Mouse (Mus musculus): ENCODE results near the gene Piwil1.
"Not testable (repeated sequence)": the region's sequence is repeated elsewhere in the genome, so short reads cannot be mapped to it uniquely, and the experiment has no call there.

Piwil1 gene

DNA sequence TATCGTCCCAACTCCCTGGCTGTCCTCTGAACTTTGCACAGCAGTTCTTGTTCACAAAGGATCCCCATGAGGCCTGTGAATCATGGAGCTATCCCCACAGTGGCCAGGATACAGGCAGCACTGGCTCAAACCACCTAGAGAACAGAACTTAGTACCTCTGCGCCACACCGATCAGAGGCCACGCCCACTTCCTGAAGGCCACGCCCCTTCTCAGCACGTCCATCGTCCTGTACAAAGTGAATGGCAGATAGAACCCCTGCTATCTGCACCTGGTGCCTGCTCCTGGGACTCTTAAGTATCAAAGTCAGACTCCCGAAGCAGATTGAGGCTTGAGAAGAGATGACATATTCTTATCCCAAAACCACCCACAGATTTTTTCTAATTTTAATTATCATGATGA, 8.3 kb downstream of the Piwil1 start:
- DNase-seq (ENCODE audit: low spot score): no peak

DNA sequence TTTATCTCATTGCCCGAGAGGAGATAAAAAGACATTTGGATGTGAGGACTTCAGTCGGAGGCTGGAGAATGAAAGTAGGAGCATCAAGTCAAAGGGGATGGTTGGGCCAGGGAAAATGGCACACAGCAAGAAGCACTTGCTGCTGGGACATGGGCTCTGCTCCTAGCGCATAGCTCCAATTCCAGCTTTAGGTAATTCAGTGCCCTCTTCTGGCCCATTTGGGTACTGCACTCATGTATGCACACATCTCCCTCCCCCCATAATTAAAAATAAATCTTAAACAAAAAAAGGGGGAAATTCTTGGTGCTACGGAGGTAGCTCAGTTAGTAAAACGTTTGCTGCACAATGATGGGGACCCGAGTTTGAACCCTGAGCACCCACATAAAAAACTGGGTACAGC, 9.5 kb downstream of the Piwil1 start:
- DNase-seq (ENCODE audit: low spot score): no peak

DNA sequence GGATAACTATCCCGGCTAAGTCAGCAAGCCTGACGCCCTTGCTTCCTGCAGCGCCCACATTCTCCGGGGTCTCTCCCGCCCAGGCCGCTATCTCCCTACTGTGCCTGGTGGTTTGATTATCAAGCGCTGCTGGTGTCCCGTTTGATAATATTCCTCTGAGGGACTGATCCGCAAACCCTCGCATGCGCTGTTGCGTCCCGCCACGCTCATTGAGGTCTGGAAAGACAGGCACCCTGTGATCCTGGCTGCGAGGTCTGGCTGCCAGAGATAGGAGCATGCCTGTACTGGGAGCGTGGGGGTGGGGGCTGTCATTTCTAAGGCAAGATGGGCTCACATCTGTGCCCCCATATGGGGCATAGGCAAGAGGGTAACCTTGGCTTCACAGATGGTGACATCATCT, 12.8 kb downstream of the Piwil1 start:
- DNase-seq (ENCODE audit: low spot score): no peak

DNA sequence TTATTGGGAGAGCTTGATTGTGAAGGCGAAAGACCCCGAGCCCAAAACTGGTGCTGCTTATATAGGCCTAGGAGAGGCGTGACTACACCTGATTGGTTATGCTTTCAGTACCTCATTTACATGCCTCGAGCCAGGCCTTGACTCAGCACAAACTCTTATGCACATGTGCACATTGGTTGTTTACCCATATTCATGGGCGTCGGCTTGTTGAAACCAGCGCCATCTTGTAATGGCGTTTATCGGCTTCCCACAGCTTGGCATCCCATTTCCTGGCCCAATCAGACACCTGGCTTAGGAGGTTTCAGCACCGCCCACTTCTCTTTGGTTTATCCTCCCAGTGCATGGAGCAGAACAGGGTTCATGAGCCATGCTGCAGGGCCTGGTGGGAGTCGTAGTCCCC, 18.1 kb downstream of the Piwil1 start:
- DNase-seq (ENCODE audit: low spot score): not testable (repeated sequence)

DNA sequence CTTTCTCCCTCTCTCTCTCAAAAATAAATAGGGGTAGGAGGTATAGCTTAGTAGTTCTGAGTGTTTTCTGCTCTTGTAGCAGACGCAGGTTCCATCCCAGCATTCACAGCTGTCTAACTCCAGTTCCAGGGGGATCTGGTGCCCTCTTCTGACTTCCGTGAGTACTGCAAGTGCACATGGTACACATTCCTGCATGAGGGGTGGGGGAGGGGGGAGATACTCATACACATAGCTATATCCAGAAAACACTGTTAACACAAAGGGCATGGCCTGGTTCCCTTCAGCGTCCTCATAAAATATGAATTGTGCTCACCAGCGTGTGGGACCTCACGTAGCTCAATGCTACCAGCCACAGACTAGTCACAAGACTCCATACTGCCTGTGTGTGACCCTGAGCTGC, 27.0 kb downstream of the Piwil1 start:
- no peak for DNase-seq (ENCODE audit: low spot score)

DNA sequence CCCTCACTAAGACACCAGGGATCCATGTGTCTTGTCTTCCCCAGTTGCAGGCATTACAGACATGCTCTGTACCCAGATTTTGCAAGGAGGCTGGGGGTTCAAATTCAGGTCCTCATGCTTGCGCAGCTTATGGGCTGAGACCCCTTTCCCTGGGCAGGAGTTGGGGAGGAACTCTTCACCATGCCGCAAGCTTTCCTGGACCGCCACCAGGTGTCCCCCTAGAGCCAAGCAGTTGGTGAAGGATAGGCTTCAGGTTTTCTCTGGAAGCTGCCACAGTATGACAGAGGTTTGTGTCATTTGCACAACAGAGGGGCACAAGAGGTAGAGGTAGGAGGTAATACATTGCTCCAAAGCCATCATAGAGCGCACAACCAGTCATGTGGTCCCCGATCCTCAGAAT, 28.3 kb downstream of the Piwil1 start:
- peak; percentile 2 for DNase-seq (ENCODE audit: low spot score)

DNA sequence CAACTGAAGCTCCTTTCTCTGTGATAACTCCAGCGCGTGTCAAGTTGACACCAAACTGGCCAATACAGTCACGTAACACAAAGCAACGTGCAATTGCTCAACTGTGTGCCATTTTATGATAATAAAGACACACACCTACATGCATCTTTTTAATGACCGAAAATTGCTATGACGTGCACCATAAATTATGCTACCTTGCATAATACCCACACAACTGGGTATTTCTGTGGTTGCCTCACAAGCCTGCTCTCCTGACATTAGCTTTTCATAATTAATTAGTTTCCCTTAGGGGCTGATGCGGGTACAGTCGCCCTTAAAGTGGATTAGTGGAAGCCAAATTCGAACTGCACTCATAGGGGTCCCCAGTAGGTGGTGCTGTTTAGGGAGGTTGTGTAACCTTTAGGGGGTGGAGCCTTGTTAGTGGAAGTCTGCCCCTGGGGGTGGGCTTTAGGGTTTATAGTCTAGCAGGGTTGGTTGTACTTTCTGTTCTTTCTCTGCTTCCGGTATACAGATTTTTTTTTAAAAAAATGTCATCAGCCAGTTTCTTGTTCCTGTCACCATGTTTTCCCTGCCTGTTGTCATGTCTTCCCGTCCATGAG, 30.2 kb downstream of the Piwil1 start:
- no peak for DNase-seq (ENCODE audit: low spot score)

DNA sequence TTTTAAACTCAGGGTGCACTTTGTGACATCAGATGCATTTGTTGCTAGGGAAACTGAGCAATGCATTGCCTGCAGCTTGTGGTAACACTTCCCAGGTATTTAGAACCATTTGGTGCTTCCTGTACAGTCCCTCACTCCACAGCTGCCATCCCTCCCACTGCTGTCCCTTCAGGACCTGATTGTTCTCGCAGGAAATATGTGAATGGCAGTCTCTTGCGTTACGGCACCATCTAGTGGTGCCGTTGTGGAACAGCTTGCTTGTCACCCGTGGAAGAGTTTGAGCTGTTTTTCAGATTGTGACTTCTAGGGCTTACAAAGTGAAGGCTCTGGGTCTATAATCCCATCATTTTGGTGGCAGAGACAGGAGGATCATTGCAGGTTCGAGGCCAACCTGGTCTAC, 31.6 kb downstream of the Piwil1 start:
- DNase-seq (ENCODE audit: low spot score): peak; percentile 21

DNA sequence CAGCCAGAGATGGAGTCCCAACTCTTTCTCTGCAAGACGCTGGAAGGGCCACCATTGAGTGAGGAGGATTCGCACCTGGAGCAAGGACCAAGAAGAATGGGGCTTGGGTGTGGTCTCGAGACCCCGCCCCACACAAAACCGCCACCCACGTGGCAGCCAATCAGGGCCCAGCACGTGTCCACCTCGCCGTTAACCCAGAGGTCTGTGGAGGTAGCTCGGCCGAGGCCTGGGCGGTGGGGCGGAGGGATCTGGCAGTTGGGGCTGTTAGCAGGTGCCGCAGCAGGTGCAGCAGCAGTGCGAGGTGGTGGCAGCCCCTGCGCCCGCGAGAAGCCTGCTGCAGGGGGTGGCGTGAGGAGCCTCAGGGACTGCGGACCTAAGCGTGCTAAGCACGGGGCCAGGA, 33.6 kb downstream of the Piwil1 start:
- no peak for DNase-seq (ENCODE audit: low spot score)

DNA sequence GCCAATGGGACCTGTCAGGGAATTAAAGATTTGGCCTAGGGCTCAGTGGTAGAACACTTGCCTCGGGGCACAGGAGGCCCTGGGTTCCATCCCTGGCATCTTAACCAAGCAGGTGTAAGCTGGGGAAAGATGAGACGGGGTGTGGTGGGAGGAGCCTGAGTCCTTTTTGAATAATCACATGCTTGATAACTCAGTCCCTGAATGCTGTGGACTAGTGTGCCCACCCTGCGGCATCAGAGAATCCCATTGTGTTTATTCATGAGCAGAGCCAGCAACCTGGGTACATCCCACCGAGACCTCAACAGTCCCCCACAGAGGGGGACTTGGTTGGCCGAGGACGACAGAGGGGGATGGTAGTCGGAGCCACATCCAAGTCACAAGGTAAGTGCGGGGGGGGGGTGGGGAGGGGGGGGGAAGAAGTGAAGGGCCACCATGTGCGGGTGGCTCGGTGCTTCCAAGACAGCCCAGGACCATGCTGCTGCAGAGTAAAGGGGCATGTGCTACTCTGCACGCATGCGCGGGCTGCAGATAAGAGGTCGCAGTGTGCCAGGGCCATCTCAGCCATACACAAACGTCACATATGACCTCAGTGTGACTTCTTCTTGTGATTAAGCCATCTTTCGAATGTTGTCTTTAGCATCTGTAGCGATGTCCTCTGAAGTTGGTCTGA, 37.0 kb downstream of the Piwil1 start:
- DNase-seq (ENCODE audit: low spot score): no peak

DNA sequence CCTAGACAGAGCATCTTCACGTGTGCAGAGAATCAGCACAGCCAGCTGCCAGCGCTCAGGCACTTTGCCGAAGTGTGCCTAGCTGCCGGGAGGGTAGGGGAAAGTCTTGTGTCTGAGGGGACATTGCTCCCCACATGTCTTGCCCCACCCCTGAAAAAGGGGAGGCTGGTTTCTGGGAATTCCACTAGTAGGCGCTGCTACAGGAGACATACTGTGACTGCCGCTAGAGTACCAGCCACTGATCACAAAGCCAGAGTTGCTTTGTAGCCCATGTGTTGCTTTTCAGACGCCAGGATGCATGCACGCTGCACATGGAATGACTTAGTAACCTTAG, 37.5 kb downstream of the Piwil1 start:
- no peak for DNase-seq (ENCODE audit: low spot score)

DNA sequence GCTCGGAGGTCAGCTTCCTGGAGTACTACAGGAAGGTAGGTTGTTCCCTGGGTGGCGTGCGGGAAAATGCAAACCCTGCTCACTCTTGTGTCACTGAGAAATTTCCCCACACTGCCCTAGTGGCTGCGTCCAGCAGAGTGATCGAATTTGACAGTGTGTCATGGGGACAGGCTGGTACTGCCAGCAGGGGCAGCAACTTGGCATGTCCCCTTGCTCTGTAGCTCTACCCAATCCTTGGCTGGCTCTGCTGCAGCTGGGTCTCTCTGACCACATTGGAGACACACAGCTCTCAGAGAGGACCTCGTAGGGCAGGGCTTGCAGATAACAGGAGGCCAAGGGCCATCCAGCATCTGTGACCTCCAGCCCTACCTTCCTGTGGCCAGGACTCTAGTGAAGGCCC, 42.0 kb downstream of the Piwil1 start:
- DNase-seq (ENCODE audit: low spot score): no peak

DNA sequence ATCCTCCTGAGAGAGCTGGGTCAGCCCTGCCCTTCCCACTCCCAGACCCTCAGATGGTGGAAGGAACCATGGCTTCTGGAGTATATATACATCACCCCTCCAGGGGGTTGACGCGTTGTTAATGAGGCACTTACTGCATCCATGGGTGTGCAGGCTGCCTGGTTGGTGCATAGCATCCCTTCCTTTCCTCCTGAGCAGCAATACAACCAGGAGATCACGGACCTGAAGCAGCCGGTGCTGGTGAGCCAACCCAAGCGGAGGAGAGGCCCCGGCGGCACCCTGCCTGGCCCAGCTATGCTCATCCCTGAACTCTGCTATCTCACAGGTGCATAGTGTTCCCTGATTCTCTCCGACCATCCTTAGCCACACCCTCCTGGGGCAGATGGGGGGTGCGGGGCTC, 42.9 kb downstream of the Piwil1 start:
- DNase-seq (ENCODE audit: low spot score): no peak

DNA sequence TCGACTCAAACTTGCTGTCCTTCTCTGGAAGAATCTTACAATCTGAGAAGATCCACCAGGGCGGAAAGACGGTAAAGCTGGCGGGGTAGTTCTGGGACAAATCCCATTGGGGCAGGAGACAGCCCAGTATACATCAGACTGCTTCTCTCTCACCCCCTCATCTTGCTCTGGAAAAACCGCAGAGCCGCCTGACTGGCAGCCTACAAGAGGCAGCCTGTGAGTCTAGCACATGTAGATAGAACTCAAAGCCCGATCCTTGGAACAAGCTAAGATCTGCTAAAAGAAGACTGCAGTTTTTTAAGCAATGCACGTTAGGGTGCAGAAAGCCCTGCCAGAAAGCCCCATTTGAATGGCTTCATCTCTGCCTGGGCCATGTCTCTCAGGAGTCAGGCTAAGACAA, 43.9 kb downstream of the Piwil1 start:
- no peak for DNase-seq (ENCODE audit: low spot score)

DNA sequence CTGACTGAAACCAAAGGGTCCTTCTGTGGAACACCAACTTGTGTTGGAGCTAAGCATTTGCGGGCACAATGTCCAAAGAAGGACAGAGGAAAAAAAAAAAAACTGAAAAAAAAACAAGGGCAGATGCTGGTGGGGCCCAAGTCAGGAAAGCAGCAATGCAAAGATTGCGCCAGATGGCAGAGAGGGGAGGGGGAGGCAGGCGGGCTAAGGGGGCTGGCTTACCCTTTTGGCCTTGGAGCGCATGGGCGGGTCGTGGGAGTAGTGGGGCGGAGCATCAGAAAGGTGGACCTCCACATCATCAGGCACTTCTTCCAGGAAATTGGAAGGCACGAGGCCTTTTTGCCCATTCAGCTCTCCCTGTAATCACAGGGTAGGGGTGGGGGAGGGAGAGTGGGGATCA, 58.8 kb downstream of the Piwil1 start:
- DNase-seq (ENCODE audit: low spot score): no peak

DNA sequence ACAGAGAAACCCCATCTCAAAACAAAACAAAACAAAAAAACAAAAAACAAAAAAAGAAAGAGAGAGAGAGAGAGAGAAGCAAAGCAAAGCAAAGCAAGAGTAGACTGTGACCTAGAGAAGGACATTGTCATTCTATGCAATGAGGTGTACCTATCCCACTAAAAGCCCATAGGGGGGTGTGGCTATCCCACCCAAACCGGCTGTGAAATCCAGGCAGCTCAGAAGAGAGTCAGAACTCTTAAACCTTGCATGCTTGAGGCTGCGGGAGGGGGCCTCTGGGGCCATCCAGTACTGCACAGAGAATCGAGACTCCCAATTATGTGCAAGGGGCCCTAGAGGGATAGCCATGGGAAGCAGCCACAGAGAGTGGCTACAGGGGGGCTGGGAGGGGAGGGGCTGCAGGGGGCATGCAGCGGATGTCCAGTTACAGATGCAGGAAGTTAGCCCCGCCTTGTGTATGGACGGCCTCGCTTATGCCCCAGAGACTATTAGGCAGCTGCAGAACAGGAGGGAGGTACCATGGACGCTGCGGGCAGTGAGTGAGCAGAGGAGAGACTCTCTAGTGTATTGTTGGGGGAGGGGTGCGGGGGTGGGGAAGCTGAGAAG, 66.8 kb downstream of the Piwil1 start:
- no peak for DNase-seq (ENCODE audit: low spot score)

DNA sequence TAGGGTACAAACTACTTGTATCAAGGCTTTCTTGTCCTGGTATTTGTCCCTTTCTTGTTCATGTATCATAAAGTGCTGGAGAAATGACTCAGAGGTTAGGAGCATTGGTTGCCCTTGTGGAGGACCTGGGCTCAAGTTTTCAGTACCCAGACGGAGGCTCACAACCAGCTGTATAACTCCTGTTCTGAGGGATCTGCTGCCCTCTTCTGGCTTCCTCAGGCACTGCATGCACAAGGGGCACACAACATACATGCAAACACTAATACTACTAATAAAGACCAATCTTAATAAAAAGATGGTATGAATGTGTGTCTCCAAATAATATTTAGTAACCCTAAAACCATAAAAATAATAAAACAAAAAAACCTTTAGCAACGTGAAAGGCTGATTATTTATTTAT, 74.1 kb downstream of the Piwil1 start:
- DNase-seq (ENCODE audit: low spot score): no peak

DNA sequence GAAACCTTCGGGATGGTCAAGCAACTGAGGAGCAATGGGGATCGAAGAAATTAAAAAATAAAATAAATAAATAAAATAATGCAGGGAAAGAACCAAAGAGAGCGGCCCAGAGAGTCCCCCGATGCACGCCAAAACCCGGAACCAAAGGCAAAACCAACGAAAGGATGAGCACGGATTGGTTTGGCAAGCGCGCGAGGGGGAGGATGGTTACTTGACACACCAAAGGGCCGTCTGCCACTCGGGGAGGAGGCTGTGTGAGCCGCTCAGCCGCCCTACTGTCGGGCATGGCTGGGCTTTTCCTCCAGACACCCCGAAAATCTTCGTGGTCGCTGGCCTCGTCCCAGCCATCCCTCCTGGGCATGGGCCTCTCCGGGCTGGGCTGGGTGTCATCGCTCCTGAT, 79.3 kb downstream of the Piwil1 start:
- DNase-seq (ENCODE audit: low spot score): no peak

DNA sequence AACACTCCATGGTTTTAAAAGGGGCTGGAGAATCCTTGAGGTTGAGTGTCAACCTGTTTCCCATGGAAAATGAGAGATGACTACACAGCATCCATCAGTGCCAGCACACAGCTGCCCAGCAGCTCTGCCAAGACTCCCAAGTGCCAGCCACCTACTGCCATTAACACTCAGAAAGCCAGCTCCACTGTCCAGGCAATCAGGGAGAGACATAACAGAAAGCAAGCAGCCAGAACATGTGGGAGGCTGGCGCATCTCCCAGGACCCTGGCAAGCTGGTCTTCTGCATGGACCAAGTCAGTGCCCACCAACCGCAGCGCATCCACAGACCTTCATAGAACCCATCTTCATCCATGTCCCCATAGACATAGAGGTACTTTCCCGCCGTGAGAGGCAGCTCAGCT, 98.3 kb downstream of the Piwil1 start:
- DNase-seq (ENCODE audit: low spot score): no peak
